Mouse (Mus musculus) CH12.LX (cell line): ENCODE results near the gene Ogfod2. TPM values are rescaled to one million over a fixed set of nuclear protein-coding genes. Genes with fewer than 3 reads are reported as not detected.

Experiments used
- DNase-seq: peaks from one replicate; pipeline ENCODE4 v3.0.0-alpha.2; 2013; ENCODE audit errors: extremely low read depth
- H3K27ac ChIP-seq: 2 replicates; pipeline ENCODE4 v1.5.1; 2012; ENCODE audit warnings: low read depth, mild to moderate bottlenecking, control low read depth, moderate library complexity; ENCODE audit not compliant: insufficient read depth
- H3K27me3 ChIP-seq: replicated peaks from 2 replicates; pipeline ENCODE3; 2012; ENCODE audit warnings: inconsistent platforms
- H3K36me3 ChIP-seq, 2 experiments: replicated peaks in 1 of 2; 2 replicates each; pipeline versions ENCODE3 to v1.6.1; 2012; ENCODE audit warnings: inconsistent platforms in 1 of 2, low read length in 1 of 2, mild to moderate bottlenecking in 1 of 2, mixed read lengths in 1 of 2, moderate library complexity in 1 of 2; ENCODE audit not compliant: control insufficient read depth in 1 of 2, insufficient read depth in 1 of 2
- H3K4me1 ChIP-seq, 2 experiments: 2 replicates each; pipeline ENCODE4 v1.6.1; 2012; ENCODE audit warnings: inconsistent platforms in 1 of 2, moderate library complexity in 1 of 2; ENCODE audit not compliant: insufficient read depth in 2 of 2, control insufficient read depth in 1 of 2
- H3K4me2 ChIP-seq: 2 replicates; pipeline ENCODE4 v1.6.1; 2012; ENCODE audit warnings: low read depth, mild to moderate bottlenecking, control low read depth; ENCODE audit not compliant: poor library complexity, insufficient read depth, severe bottlenecking
- H3K4me3 ChIP-seq, 3 experiments: fragments of 150-350 bp in 1 of 3; sonication (generic) in 1 of 3; replicated peaks in 1 of 3; 2 replicates each; pipeline versions ENCODE3 to v1.5.1; 2011 to 2012; ENCODE audit warnings: low read depth in 2 of 3, low read length in 2 of 3, mild to moderate bottlenecking in 2 of 3, moderate library complexity in 2 of 3, control low read depth in 1 of 3, improper control_type of control experiment in 1 of 3, inconsistent platforms in 1 of 3, mixed read lengths in 1 of 3; ENCODE audit not compliant: poor library complexity in 1 of 3
- H3K79me2 ChIP-seq: replicated peaks from 2 replicates; pipeline ENCODE4 v1.6.1; 2012; ENCODE audit warnings: mild to moderate bottlenecking, moderate library complexity; ENCODE audit not compliant: control insufficient read depth, poor library complexity, insufficient read depth, severe bottlenecking; ENCODE audit errors: extremely low read depth
- H3K9ac ChIP-seq: 2 replicates; pipeline ENCODE4 v1.6.1; 2012; ENCODE audit warnings: low read depth, mild to moderate bottlenecking, control low read depth, moderate library complexity; ENCODE audit not compliant: insufficient read depth
- H3K9me3 ChIP-seq: replicated peaks from 2 replicates; pipeline ENCODE3; 2012; ENCODE audit warnings: low read length, inconsistent platforms, mixed read lengths
- BHLHE40 ChIP-seq: IDR thresholded peaks from 2 replicates; pipeline ENCODE4 v1.6.1; 2011; ENCODE audit warnings: mild to moderate bottlenecking, low read depth, low read length, improper control_type of control experiment
- CHD1 ChIP-seq: IDR thresholded peaks from 2 replicates; pipeline ENCODE4 v1.6.1; 2012; ENCODE audit warnings: low read depth, low read length, improper control_type of control experiment, inconsistent platforms
- CTCF ChIP-seq, 2 experiments: IDR thresholded peaks in 1 of 2; conservative IDR thresholded peaks in 1 of 2; 2 replicates each; pipeline ENCODE4 v1.5.1; 2011 to 2012; ENCODE audit warnings: low read depth in 2 of 2, low read length in 2 of 2, improper control_type of control experiment in 1 of 2, inconsistent platforms in 1 of 2, mild to moderate bottlenecking in 1 of 2, moderate library complexity in 1 of 2
- E2F4 ChIP-seq: IDR thresholded peaks from 2 replicates; pipeline ENCODE4 v1.6.1; 2011; ENCODE audit warnings: low read depth, low read length, improper control_type of control experiment; ENCODE audit not compliant: insufficient replicate concordance
- ELF1 ChIP-seq: IDR thresholded peaks from 2 replicates; pipeline ENCODE4 v1.6.1; 2014; ENCODE audit warnings: low read depth, mild to moderate bottlenecking, inconsistent platforms, low read length, improper control_type of control experiment
- ETS1 ChIP-seq: conservative IDR thresholded peaks from 2 replicates; pipeline ENCODE4 v1.6.1; 2012; ENCODE audit warnings: low read depth, mild to moderate bottlenecking, inconsistent platforms, low read length, improper control_type of control experiment, moderate library complexity
- GABPA ChIP-seq: IDR thresholded peaks from 2 replicates; pipeline ENCODE4 v1.6.1; 2012; ENCODE audit warnings: low read depth, low read length, improper control_type of control experiment, inconsistent platforms; ENCODE audit not compliant: insufficient replicate concordance
- HCFC1 ChIP-seq: IDR thresholded peaks from 2 replicates; pipeline ENCODE4 v1.6.1; 2012; ENCODE audit warnings: low read depth, mild to moderate bottlenecking, inconsistent platforms, low read length, improper control_type of control experiment
- KAT2A ChIP-seq: IDR thresholded peaks from 2 replicates; pipeline ENCODE4 v1.6.1; 2012; ENCODE audit warnings: low read length, improper control_type of control experiment, inconsistent platforms; ENCODE audit not compliant: insufficient replicate concordance
- MAFK ChIP-seq: IDR thresholded peaks from 2 replicates; pipeline ENCODE4 v1.6.1; 2011; ENCODE audit warnings: low read length, improper control_type of control experiment; ENCODE audit not compliant: insufficient replicate concordance
- MAX ChIP-seq: IDR thresholded peaks from 2 replicates; pipeline ENCODE4 v1.6.1; 2011; ENCODE audit warnings: low read length, improper control_type of control experiment
- MAZ ChIP-seq: IDR thresholded peaks from 2 replicates; pipeline ENCODE4 v1.6.1; 2012; ENCODE audit warnings: low read depth, mild to moderate bottlenecking, inconsistent platforms, low read length, improper control_type of control experiment, moderate library complexity
- MEF2A ChIP-seq: IDR thresholded peaks from 2 replicates; pipeline ENCODE4 v1.6.1; 2014; ENCODE audit warnings: low read depth, mild to moderate bottlenecking, inconsistent platforms, low read length, improper control_type of control experiment, borderline replicate concordance
- MXI1 ChIP-seq: IDR thresholded peaks from 2 replicates; pipeline ENCODE4 v1.6.1; 2011; ENCODE audit warnings: mild to moderate bottlenecking, low read depth, low read length, improper control_type of control experiment
- MYC ChIP-seq: IDR thresholded peaks from 2 replicates; pipeline ENCODE4 v1.6.1; 2011; ENCODE audit warnings: low read depth, mild to moderate bottlenecking, improper control_type of control experiment, low read length
- NELFE ChIP-seq: IDR thresholded peaks from 2 replicates; pipeline ENCODE4 v1.6.1; 2011; ENCODE audit warnings: low read depth, low read length, improper control_type of control experiment
- PAX5 ChIP-seq: IDR thresholded peaks from 2 replicates; pipeline ENCODE4 v1.6.1; 2012; ENCODE audit warnings: low read length, inconsistent platforms, mixed read lengths
- POLR2A ChIP-seq: IDR thresholded peaks from 2 replicates; pipeline ENCODE4 v1.6.1; 2011; ENCODE audit warnings: low read depth, mild to moderate bottlenecking, improper control_type of control experiment, low read length
- RAD21 ChIP-seq: IDR thresholded peaks from 2 replicates; pipeline ENCODE4 v1.6.1; 2011; ENCODE audit warnings: low read depth, mild to moderate bottlenecking, low read length, improper control_type of control experiment, moderate library complexity
- RCOR1 ChIP-seq: conservative IDR thresholded peaks from 2 replicates; pipeline ENCODE4 v1.6.1; 2012; ENCODE audit warnings: low read depth, mild to moderate bottlenecking, inconsistent platforms, low read length, improper control_type of control experiment
- SIN3A ChIP-seq: IDR thresholded peaks from 2 replicates; pipeline ENCODE4 v1.6.1; 2012; ENCODE audit warnings: low read length, improper control_type of control experiment, inconsistent platforms
- TBP ChIP-seq: conservative IDR thresholded peaks from 2 replicates; pipeline ENCODE4 v1.6.1; 2011; ENCODE audit warnings: low read depth, low read length, improper control_type of control experiment
- TCF12 ChIP-seq: IDR thresholded peaks from 2 replicates; pipeline ENCODE4 v1.6.1; 2014; ENCODE audit warnings: low read depth, mild to moderate bottlenecking, inconsistent platforms, low read length, improper control_type of control experiment
- USF1 ChIP-seq: IDR thresholded peaks from 2 replicates; pipeline ENCODE4 v1.6.1; 2014; ENCODE audit warnings: low read depth, mild to moderate bottlenecking, inconsistent platforms, low read length, improper control_type of control experiment
- USF2 ChIP-seq: conservative IDR thresholded peaks from 2 replicates; pipeline ENCODE4 v1.6.1; 2011; ENCODE audit warnings: low read depth, low read length, improper control_type of control experiment
- ZC3H11A ChIP-seq: IDR thresholded peaks from 2 replicates; pipeline ENCODE4 v1.6.1; 2012; ENCODE audit warnings: low read depth, mild to moderate bottlenecking, inconsistent platforms, low read length, improper control_type of control experiment
- ZMIZ1 ChIP-seq: IDR thresholded peaks from 2 replicates; pipeline ENCODE4 v1.6.1; 2012; ENCODE audit warnings: low read depth, mild to moderate bottlenecking, inconsistent platforms, low read length, improper control_type of control experiment
- ZNF384 ChIP-seq: IDR thresholded peaks from 2 replicates; pipeline ENCODE4 v1.6.1; 2012; ENCODE audit warnings: low read depth, low read length, improper control_type of control experiment, inconsistent platforms
- dilution Hi-C: fragments of 300-500 bp; cut with MboI; formaldehyde crosslinking; loops from 2 replicates; pipeline ENCODE4 v1.14.3; 2020; ENCODE audit warnings: low sequenced_read_pairs; ENCODE audit not compliant: extremely low pct_unique_long_range_greater_than_20kb, extremely low pct_ligation_motif_present
- in situ Hi-C: fragments of 300-500 bp; cut with MboI; formaldehyde crosslinking; loops from 3 replicates; pipeline ENCODE4 v1.14.3; 2019; ENCODE audit warnings: low sequenced_read_pairs, low pct_ligation_motif_present, low pct_unique_long_range_greater_than_20kb, mixed read lengths
- polyA plus RNA-seq: library from polyadenylated mRNA; unstranded; fragments of >175 nt; gene quantifications from 2 replicates; pipeline ENCODE4 v1.2.1, GENCODE M21; 2012; ENCODE audit warnings: low read depth; ENCODE audit not compliant: insufficient read length
- total RNA-seq, 2 experiments: library from RNA; depleted of rRNA; stranded (reverse); fragments of 300-350 nt in 1 of 2; fragments of >200 nt in 1 of 2; gene quantifications; 2 replicates each; pipeline ENCODE4 v1.2.3; 2012 to 2014

Gene Ogfod2
- total and polyA plus RNA-seq, 3 experiments = 19.3 to 25.5 (median 24.0) TPM

GRCm38 (mm10) chr5:124115990-124116845 lies 4.1 kb downstream of the Ogfod2 start, which contains the start of gene Arl6ip4 (continued):
- TF ChIP-seq NELFE (peak; percentile 66; the same call in 1 of the 2 replicates), E2F4 (no peak), ZC3H11A (no peak), POLR2A (peak; percentile 82), BHLHE40 (no peak), CHD1 (no peak), MYC (no peak), ETS1 (no peak), MAZ (peak; percentile 84; the same call in 1 of the 2 replicates), ZNF384 (no peak), HCFC1 (peak; percentile 91), MAX (no peak), RAD21 (no peak), ELF1 (peak; percentile 86), PAX5 (no peak), TBP (no peak; the same call in 1 of the 2 replicates)

GRCm38 (mm10) chr5:124119204-124119603 lies 7.1 kb downstream of the Ogfod2 start:
- Histone ChIP-seq H3K36me3 (peaks cover 67 to 83% of the 10 kb centered on the region in 2 experiments), H3K4me1 (peaks cover 11 to 50% of the 10 kb centered on the region in 2 experiments), H3K9me3 (no peaks in the 10 kb centered on the region), H3K4me2 (no peak overlapping the region), H3K27ac (no peak overlapping the region), H3K79me2 (peaks cover 10% of the 10 kb centered on the region), H3K27me3 (no peaks in the 10 kb centered on the region), H3K4me3 (no peak overlapping the region), H3K9ac (no peak overlapping the region)
- dilution Hi-C loops (no loop called here), in situ Hi-C loops (loop anchor here (5.0 kb wide), 1 partner anchor 33 kb away; no protein-coding TSS in a partner anchor)
- DNase-seq = no peak
- TF ChIP-seq TCF12 (no peak), HCFC1 (no peak)

DNA sequence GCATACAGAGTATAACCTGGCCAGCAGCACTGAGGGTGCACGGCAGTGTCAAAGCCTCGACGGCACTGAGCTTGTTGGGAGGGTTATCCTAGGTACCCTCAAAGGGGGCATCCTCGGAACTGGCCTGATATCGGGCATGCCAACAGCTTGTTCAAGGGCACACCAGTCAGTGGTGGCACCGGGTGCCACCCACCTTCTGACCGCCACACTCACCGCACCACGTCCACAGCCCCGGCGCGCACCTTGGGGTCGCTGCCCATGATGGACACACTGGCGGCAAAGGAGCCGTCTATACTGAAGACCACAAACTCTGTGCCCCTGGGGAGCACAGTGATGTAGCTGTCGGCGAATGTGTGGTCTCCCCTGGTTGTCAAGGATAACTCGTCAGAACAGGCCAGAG lies 10.3 kb downstream of the Ogfod2 start:
- Histone ChIP-seq H3K79me2 (no peaks in the 10 kb centered on the region), H3K4me1 (peaks cover 5 to 36% of the 10 kb centered on the region in 2 experiments), H3K27ac (no peak overlapping the region), H3K4me2 (no peak overlapping the region), H3K27me3 (no peaks in the 10 kb centered on the region), H3K4me3 (no peak overlapping the region), H3K9ac (no peak overlapping the region), H3K9me3 (no peaks in the 10 kb centered on the region), H3K36me3 (peaks cover 64 to 98% of the 10 kb centered on the region in 2 experiments)
- DNase-seq = no peak
- no peak for TF ChIP-seq ZNF384
- TF ChIP-seq MEF2A = no peak
- no peak for TF ChIP-seq ZMIZ1
- TF ChIP-seq RAD21 = no peak
- TF ChIP-seq MAFK = no peak
- no peak for TF ChIP-seq RCOR1
- TF ChIP-seq ELF1 = no peak
- TF ChIP-seq MAX = no peak
- no peak for TF ChIP-seq USF1
- no peak for TF ChIP-seq SIN3A
- TF ChIP-seq USF2 = no peak
- no peak for TF ChIP-seq MXI1
- no peak for TF ChIP-seq CHD1
- TF ChIP-seq CTCF (conservative IDR thresholded peaks at IDR 0.05 in 1 of 2, IDR thresholded peaks at IDR 0.05 in 1 of 2; ENCODE audit: low read depth in 2 of 2, low read length in 2 of 2) = no peak
- TF ChIP-seq NELFE = no peak
- no peak for TF ChIP-seq POLR2A
- TF ChIP-seq MAZ = no peak
- TF ChIP-seq PAX5 = no peak
- no peak for TF ChIP-seq KAT2A
- no peak for TF ChIP-seq GABPA
- in situ Hi-C loops = no loop called here
- dilution Hi-C loops = no loop called here
